Mouse (Mus musculus) thymus, postnatal 4 days (tissue): ENCODE measurements around the gene Ripk1.
A peak's percentile ranks its signal among the peaks of the same experiment; 100 is the strongest.
"Not testable (repeated sequence)": the region's sequence is repeated elsewhere in the genome, so short reads cannot be mapped to it uniquely, and the experiment has no call there.

Source experiments
- DNase-seq: peaks from one replicate; pipeline ENCODE4 v3.0.0; 2021

Gene Ripk1

DNA sequence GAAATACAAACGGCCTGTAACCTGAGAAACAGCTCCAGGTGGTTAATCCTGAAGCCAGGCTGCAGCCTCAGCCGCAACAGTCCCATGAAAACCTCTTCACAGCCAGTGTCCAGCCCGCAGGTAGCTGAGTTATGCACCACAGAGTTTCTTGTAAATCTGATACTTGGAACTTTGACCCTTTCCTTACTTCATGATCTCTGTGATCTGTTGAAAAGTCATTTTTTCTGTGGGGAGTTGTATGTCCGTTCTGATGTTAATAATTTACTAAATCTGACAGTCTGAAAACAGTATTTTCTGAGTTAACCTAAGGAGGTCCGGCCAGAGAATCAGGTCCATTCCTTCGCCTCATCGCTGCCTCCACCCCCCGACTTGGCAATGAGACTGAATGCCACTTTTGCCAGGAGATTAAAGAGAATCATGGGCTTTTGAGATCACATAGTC lies 36.8 kb downstream of the Ripk1 start:
- DNase-seq: no peak

GRCm38 (mm10) chr13:34040091-34040490 lies 37.9 kb downstream of the Ripk1 start:
- DNase-seq: no peak

- no peak for DNase-seq
Observed at GRCm38 (mm10) chr13:34043716-34044393, 41.7 kb downstream of the Ripk1 start.

- DNase-seq: no peak
Observed at GRCm38 (mm10) chr13:34045511-34046249, 43.5 kb downstream of the Ripk1 start.

GRCm38 (mm10) chr13:34046421-34047012 lies 44.4 kb downstream of the Ripk1 start:
- peak; percentile 73 for DNase-seq

DNA sequence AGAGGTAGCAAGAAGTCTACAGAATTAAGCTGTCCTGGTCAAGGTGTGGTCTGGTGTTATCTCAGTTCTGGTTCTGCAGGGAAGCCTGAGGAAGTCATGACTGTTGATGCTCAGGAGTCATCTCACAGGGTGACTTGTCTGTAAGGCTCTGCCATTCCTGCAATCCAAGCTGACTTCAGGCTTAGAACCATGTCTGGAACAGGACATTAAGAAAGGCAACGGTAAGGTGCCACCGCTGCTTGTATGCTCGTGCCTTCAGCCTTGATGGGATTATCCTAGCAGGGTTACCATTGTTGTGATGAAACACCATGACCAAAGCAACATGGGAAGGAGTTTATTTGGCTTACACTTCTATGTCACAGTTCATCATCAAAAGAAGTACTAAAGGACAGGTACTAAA lies 45.4 kb downstream of the Ripk1 start:
- no peak for DNase-seq

DNA sequence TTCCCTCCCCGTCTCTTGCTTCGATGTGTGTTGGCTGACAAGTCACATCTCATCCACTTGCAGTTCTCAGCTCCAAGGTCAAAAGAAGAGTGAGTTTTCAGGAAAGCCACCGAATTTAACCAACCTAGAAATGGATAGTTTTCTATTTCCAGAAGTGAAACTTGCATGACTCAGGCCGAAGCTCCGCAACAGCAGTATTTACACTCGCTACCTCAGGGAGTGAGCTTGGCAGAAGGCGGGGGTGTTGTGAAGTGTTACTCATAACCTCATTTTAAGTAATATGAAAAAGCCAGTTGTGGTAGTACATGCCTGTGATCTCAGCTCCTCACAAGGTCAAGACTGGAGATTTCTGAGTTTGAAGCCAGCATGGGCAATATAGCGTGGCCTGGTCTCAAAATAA lies 48.3 kb downstream of the Ripk1 start:
- DNase-seq: no peak

DNA sequence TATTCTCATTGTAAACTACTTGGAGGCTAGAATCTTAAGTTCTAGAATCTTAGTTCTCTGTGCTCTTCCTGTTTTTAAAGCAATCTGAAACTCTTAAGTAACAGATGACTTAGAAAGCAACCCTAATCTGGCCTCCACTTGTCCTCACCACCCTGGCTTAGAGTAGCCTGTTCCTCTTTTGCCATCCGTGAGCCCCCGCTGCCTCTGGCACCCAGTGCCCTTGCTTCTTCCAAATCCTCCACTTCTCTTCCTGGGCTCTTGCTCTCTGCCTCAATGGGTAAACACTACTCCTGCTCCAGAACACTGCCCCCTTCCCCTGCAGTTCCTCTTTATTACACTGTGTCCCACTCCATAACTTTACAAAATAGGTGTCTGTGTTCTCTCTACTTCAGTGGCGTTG lies 49.5 kb downstream of the Ripk1 start:
- no peak for DNase-seq

GRCm38 (mm10) chr13:34053673-34054282 lies 51.6 kb downstream of the Ripk1 start:
- DNase-seq: no peak

DNA sequence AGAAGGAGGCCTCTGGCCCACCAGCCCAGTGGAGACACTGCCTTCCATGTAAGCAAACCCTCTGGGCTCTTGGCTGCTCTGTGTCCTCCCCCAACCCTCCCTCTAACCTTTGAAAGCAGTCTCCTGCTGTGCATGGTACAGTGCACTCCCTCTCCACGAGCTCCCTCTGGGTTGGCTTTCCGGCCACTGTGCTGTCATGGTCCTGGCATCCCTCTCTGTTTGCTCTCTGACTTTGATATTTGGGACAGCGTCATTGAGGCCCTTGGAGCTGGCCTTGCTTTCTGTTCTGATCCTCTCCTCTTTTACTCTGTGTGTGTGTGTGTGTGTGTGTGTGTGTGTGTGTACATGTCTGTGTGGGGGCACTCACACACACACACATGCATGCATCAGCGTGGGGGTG lies 52.2 kb downstream of the Ripk1 start:
- DNase-seq: no peak

DNA sequence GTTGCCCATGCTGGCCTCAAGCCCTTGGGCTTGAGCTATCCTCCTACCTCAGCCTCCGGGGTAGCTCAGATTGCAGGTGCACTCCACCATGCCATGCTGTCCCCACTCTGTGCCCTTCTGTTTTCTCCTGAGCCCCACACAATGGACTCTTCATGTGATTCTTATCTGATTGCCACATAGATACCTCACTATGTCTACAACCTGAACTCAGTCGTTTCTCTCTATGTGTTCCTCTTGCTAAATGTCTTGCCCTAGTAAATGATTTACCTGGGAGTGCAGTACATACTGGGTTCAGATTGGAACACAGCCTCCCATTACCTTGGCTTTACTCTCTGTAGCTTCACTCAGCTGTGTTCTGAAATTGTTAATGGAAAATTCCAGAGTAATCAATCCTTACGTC lies 52.8 kb downstream of the Ripk1 start:
- no peak for DNase-seq

DNA sequence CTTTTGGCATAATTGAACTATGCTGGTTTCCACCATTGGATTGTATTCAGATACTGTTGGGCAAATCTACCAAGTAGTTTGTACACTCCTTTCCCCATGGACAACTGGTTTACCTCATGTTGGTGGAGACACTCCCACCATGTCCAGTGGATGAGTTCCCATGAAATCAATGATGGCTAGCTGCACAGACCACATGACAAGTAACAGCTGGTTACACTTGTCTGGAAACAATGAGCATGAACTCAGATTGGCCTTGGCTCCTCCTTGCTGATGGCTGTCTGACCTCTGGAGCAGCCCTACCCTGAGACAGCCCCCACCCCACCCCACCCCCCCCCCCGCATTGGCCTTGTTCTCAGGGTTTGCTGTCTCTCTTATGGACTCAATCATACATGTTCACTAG lies 55.1 kb downstream of the Ripk1 start:
- no peak for DNase-seq

- DNase-seq: no peak
Observed at GRCm38 (mm10) chr13:34060061-34060460, 57.9 kb downstream of the Ripk1 start.

DNA sequence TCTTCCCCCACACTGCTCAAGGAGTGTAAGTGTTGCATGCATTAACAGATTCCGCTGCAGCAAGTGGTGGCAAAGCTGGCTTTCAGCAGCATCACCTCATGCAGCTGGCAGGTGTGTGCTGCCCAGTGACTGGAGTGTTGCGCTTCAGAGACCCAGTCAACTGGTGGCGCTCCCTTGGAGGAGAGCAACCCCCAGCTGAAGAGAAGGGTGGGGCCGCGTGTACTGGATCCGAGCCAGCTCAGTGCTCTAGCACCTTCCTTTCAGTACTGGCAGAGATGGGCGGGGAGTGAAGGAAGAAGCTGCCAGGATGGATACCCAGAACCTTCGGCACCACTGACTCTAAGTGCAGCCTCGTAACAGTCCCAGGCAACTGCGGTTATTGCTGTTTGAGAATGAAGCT lies 60.3 kb downstream of the Ripk1 start:
- no peak for DNase-seq

GRCm38 (mm10) chr13:34066351-34066750 lies 64.2 kb downstream of the Ripk1 start:
- no peak for DNase-seq

DNA sequence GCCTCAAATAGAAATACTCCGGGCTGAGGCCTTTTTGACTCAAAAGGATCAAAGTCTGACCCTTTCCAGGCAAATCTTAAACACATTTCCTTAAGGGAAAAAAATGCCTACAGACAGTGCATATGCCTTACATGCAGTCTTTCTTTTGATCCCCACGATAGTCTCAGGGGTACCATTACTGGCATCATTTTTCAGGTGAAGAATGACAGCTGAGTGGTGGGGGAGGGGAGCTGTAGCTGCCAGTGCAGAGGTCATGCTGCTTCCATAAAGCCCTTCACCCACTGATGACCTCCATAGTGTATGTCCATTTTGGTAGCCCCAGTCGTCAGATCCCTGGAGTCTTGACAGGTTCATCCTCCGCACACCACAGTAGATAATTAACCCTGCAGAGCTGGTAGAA lies 68.1 kb downstream of the Ripk1 start:
- no peak for DNase-seq

DNA sequence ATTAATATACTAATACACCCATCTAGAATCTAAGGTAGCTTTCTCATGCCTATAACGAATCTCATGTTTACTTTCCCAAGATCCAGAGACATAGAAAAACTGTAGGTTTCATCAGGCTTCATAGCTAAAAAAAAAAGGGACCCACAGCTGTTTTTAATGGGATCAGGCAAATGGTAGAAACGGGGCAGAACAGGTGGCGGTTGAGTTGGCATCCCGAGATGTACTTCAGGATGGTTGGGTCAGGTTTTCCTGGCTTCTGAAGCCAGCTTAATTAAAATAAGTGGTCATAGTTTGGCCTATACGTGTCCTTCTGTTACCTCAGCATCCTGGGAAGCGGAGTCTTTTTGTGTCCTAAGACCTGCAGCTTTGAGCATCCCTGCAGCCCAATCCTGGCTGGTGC lies 69.7 kb downstream of the Ripk1 start:
- DNase-seq: no peak

GRCm38 (mm10) chr13:34072847-34073246 lies 70.7 kb downstream of the Ripk1 start:
- DNase-seq: no peak

DNA sequence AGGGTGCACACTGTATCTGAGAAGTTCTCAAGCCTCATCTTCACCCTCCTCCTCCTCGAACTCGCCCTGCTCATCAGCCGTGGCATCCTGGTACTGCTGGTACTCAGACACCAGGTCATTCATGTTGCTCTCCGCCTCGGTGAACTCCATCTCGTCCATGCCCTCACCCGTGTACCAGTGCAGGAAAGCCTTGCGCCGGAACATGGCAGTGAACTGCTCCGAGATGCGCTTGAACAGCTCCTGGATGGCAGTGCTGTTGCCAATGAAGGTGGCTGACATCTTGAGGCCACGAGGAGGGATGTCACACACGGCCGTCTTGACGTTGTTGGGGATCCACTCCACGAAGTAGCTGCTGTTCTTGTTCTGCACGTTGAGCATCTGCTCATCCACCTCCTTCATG lies 72.3 kb downstream of the Ripk1 start:
- DNase-seq: not testable (repeated sequence)

DNA sequence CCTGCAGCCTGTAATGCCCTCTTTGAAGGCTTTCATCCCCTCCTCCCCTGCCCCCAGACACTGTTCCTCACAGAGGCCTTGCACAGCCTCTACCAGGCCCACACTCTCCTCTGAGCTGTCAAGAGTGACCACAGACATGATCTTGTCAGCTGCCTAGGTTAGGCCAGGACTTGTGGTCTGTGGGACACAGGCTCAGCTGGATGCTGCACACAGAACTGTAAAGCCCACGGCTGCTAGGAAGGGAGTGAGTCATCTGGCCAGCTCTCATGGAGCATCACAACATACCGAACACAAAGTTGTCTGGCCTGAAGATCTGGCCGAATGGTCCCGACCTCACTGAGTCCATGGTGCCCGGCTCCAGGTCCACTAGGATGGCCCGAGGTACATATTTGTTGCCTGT lies 73.7 kb downstream of the Ripk1 start:
- not testable (repeated sequence) for DNase-seq

DNA sequence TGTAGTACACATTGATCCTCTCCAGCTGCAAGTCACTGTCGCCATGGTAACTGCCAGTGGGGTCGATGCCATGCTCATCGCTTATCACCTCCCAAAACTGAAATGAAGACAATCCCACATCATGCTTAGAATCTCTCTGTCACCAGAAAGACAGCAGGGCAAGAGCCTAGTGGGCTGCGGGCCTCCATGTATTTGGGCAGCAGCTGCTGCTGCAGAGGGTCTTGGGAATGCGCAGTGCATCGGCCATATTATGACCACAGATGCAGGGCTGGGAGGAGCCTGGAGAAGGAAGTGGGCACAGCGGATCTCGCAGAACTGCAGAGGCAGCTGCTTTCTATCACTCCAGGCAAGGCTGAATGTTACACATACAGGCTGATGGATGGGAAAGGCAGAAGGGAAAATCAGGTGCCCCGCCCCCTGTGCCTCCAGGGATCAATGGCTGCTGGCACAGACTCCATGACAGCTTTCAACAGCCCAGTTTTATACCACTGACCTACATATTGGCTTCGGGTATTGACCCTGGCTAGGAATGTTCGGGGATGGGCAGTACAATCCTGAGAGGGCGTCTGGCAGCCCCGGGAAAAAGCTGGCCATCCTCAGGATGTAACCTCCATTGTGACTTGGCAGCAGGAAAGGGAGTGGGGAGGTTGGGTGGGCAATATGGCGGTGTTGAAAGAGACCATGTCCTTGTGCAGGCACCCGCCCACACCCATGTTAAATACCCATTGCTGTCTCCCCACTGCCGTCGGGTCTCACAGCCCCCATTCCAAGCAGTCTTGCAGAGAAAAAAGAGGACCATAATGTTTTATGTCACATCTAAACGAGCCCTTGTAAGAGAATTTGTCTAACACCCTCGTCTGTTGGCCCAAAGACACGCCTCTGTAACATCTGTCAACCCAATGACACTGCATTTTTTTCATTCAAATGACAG lies 74.7 kb downstream of the Ripk1 start:
- peak; percentile 48 for DNase-seq

DNA sequence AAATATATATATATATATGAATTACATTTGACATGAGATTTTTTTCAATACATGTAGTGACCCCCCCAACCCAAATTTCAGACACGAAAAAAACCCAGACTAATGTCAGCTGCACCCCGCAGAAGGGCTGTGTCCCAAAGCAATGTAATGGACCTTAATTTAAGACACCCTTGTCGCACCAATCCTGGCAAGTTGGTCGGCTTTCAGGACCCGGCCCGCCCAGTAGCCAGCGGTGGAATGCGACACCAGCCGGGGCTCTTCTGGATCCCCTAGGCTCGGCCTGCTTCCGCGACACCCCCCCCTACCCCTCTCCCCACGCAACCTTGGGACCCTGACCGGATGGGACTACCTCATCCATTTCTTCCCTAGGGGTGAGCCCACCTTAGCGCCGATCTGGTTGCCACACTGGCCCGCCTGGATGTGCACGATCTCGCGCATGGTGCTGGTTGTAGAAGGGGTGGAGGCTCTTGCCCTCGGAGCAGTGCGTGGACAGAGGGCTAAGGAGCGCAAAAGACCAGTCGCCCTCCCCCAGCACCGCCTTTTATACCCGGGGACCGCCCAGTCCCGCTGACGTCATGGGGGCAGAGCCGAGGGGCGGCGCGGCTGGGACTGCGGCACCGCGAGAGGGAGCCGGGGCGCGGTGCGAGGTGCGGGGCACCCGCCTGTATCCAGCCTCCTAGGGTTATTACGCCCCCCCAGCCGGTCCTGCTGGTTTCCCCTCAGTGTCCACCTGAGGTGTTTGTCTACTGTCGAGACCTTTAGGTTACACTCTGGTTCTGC lies 75.5 kb downstream of the Ripk1 start, which contains the start of gene Tubb2a:
Tubb2a (minus strand) TSS at position 516 of the 780 bp plus-strand sequence.
- peak; percentile 96 for DNase-seq
